Mouse (Mus musculus): ENCODE measurements around the gene Hoxa10. TPM values are rescaled to one million over a fixed set of nuclear protein-coding genes. Genes with fewer than 3 reads are reported as not detected.

The Hoxa10 gene
- polyA plus RNA-seq, 1 experiment from 2014 or later, result 0.11 TPM

DNA sequence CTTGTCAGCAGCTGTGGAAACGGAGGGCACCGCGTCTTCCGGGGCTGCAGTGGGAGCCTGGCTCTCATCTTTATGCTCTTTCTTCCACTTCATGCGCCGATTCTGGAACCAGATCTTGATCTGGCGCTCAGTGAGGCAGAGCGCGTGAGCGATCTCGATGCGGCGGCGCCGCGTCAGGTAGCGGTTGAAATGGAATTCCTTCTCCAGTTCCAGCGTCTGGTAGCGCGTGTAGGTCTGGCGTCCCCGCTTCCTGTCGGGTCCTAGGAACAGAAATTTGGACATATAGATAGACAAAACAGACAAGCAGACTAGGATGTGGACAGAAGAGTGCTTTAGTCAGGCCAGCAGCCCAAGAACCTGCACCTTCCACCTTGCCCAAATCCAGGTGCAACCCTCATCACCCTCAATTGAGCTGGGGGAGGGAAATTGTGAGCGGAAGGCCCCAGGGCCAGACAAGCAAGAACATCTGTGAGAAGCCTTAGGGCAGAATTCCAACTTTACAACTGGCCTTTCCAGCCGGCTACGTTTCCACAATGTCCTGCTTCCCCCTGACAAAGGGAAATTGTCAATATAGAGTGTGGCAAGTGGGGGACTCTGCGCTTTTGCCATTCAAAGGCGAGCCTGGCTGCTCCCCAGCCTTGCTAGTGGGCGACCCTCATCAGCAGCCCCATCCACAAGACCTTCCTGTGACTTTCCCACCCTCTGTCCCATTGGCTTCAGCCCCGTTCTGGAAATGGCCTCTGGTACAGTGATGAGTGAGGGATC is 24.7 kb downstream of the Hoxa10 start:
- H3K27me3 ChIP-seq (ENCODE audit: control insufficient read depth, insufficient read depth, low read length), result peaks cover 100% of the 10 kb centered on the region
- no peak overlapping the region for H3K4me2 ChIP-seq (ENCODE audit: low read length)
- no peak for ATAC-seq (ENCODE audit: insufficient number of reproducible peaks, insufficient read depth, low FRiP score, low read depth)
- peaks cover 3 to 14% of the 10 kb centered on the region in 2 experiments; a peak in 2 of 4 replicates for H3K4me1 ChIP-seq (ENCODE audit: control insufficient read depth in 2 of 2, insufficient read depth in 2 of 2, low read length in 2 of 2)
- 1% methylated on average over 30 of the region's 30 CpGs for WGBS
- no peak overlapping the region for H3K27ac ChIP-seq (replicated peaks in 1 of 2; ENCODE audit: control insufficient read depth in 1 of 2, insufficient read depth in 1 of 2, low read depth in 2 of 2, low read length in 2 of 2)
- no peak overlapping the region for H3K9ac ChIP-seq (ENCODE audit: low read length)
- no peaks in the 10 kb centered on the region for H3K36me3 ChIP-seq (ENCODE audit: control insufficient read depth, insufficient read depth, low read length)
- no peaks in the 10 kb centered on the region for H3K9me3 ChIP-seq (ENCODE audit: control insufficient read depth, low read length)
- no peak overlapping the region for H3K4me3 ChIP-seq (ENCODE audit: control insufficient read depth in 1 of 2, insufficient read depth in 1 of 2, low read depth in 1 of 2, low read length in 2 of 2)

DNA sequence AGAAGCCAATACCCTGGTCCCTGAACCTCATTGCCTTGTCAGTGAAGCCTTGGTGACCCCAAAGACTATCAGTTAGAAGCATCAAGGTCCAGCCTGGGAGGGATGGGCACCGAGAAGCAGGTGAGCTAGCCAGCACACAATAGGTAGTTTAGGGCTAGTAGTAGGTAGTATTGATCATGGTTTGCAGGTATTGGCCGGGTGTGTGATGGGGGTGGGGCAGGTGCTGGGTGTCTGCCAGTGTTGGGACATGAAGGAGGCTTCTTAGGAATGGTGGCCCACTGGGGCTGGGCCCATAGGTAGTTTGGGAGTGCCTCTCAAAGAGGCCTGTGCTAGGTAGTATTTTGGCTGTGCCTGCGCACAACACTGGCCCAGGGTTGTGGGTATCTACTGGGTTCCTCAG is 25.6 kb downstream of the Hoxa10 start:
- Histone ChIP-seq H3K4me2 (ENCODE audit: low read length) (no peak overlapping the region), H3K27ac (replicated peaks in 1 of 2; ENCODE audit: control insufficient read depth in 1 of 2, insufficient read depth in 1 of 2, low read depth in 2 of 2, low read length in 2 of 2) (no peak overlapping the region), H3K4me1 (ENCODE audit: control insufficient read depth in 2 of 2, insufficient read depth in 2 of 2, low read length in 2 of 2) (peaks cover 3 to 14% of the 10 kb centered on the region in 2 experiments; a peak in 2 of 4 replicates), H3K27me3 (ENCODE audit: control insufficient read depth, insufficient read depth, low read length) (peaks cover 100% of the 10 kb centered on the region), H3K9me3 (ENCODE audit: control insufficient read depth, low read length) (no peaks in the 10 kb centered on the region), H3K36me3 (ENCODE audit: control insufficient read depth, insufficient read depth, low read length) (no peaks in the 10 kb centered on the region), H3K4me3 (ENCODE audit: control insufficient read depth in 1 of 2, insufficient read depth in 1 of 2, low read depth in 1 of 2, low read length in 2 of 2) (no peak overlapping the region), H3K9ac (ENCODE audit: low read length) (no peak overlapping the region)
- no peak for ATAC-seq (ENCODE audit: insufficient number of reproducible peaks, insufficient read depth, low FRiP score, low read depth)
- 13% methylated on average over 3 of the region's 3 CpGs for WGBS

DNA sequence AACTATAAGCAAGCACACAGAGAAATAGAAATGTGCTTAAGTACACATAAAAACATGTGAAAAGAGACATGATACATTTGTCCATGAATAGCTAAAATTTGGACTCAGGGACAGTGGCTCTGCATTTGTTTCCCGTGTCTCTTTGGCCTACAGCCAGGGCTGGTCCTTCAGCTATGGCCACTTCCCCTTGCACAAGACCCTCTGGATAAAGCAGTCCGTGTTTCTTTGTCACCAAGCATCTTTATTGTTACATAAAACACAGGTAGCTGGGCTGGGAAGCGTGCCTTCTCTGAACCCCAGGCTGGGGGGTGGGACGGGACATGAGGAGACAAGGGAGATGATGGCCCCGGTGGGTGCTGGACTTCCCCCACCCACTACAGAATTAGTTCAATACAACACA is 26.4 kb downstream of the Hoxa10 start:
- Histone ChIP-seq H3K27me3 (ENCODE audit: control insufficient read depth, insufficient read depth, low read length) (peaks cover 100% of the 10 kb centered on the region), H3K9me3 (ENCODE audit: control insufficient read depth, low read length) (no peaks in the 10 kb centered on the region), H3K4me1 (ENCODE audit: control insufficient read depth in 2 of 2, insufficient read depth in 2 of 2, low read length in 2 of 2) (peaks cover 3 to 14% of the 10 kb centered on the region in 2 experiments; a peak in 2 of 4 replicates), H3K4me2 (ENCODE audit: low read length) (no peak overlapping the region), H3K36me3 (ENCODE audit: control insufficient read depth, insufficient read depth, low read length) (no peaks in the 10 kb centered on the region), H3K4me3 (ENCODE audit: control insufficient read depth in 1 of 2, insufficient read depth in 1 of 2, low read depth in 1 of 2, low read length in 2 of 2) (no peak overlapping the region), H3K27ac (replicated peaks in 1 of 2; ENCODE audit: control insufficient read depth in 1 of 2, insufficient read depth in 1 of 2, low read depth in 2 of 2, low read length in 2 of 2) (no peak overlapping the region), H3K9ac (ENCODE audit: low read length) (no peak overlapping the region)
- 11% methylated on average over 5 of the region's 5 CpGs for WGBS
- ATAC-seq (ENCODE audit: insufficient number of reproducible peaks, insufficient read depth, low FRiP score, low read depth), result no peak

DNA sequence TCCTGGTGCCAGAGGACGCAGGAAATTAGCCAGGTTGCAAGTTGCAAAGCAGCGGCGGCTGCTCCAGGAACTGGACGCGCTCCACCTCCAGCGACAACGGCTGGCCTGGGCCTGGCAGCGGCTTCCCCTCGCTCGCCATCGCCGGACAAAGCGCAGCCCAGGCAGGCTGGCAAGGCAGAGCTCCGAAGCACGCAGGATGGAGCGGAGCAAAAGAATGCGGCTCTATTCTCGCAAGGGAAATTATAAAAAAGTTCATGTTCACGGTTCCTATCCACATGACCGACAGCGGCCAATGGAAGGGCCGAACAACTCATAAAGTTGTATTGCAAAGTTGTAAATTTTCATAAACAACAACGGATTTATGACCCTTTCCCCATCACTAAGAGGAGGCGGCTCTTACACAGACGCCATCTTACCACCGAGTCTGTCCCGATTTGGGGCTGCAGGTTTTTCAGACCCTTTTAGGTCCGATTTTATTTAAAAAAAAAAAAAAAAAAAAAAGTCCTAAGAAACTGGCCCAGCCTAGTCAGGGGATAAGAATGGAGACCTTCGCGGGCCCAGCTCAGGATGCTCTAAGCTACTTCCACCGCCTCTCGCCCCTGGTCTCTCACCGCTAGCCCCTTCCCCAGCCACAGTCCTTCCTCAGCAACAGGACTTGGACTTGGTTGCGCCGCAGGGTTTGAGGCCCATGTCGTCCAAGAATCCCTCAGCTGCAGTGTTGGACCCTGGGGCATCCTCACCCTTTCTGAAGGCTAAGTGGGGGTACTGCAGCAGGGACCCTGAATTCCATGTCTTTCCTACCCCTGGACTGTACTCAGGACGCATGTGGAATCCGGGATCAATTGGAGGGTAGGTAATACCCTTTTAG is 27.3 kb downstream of the Hoxa10 start, which contains the start of the genes Hoxa3 and Gm28308:
Hoxa3 (minus strand) TSS at position 218 of the 868 bp plus-strand sequence.
Gm28308 (minus strand) TSS at position 221 of the 868 bp plus-strand sequence.
- Histone ChIP-seq H3K4me2 (ENCODE audit: low read length) (peak within 1 kb of the TSS; percentile 51), H3K27ac (replicated peaks in 1 of 2; ENCODE audit: control insufficient read depth in 1 of 2, insufficient read depth in 1 of 2, low read depth in 2 of 2, low read length in 2 of 2) (no peak within 1 kb of the TSS), H3K27me3 (ENCODE audit: control insufficient read depth, insufficient read depth, low read length) (peaks cover 100% of the 10 kb centered on the region), H3K9ac (ENCODE audit: low read length) (no peak within 1 kb of the TSS), H3K4me3 (ENCODE audit: control insufficient read depth in 1 of 2, insufficient read depth in 1 of 2, low read depth in 1 of 2, low read length in 2 of 2) (peak within 1 kb of the TSS; percentile 3 to 29; a peak in 2 of 4 replicates), H3K36me3 (ENCODE audit: control insufficient read depth, insufficient read depth, low read length) (no peaks in the 10 kb centered on the region), H3K4me1 (ENCODE audit: control insufficient read depth in 2 of 2, insufficient read depth in 2 of 2, low read length in 2 of 2) (peaks cover 3 to 17% of the 10 kb centered on the region in 2 experiments; a peak in 2 of 4 replicates), H3K9me3 (ENCODE audit: control insufficient read depth, low read length) (no peaks in the 10 kb centered on the region)
- 2% methylated on average over 38 of the region's 38 CpGs for WGBS
- ATAC-seq (ENCODE audit: insufficient number of reproducible peaks, insufficient read depth, low FRiP score, low read depth), result no peak

DNA sequence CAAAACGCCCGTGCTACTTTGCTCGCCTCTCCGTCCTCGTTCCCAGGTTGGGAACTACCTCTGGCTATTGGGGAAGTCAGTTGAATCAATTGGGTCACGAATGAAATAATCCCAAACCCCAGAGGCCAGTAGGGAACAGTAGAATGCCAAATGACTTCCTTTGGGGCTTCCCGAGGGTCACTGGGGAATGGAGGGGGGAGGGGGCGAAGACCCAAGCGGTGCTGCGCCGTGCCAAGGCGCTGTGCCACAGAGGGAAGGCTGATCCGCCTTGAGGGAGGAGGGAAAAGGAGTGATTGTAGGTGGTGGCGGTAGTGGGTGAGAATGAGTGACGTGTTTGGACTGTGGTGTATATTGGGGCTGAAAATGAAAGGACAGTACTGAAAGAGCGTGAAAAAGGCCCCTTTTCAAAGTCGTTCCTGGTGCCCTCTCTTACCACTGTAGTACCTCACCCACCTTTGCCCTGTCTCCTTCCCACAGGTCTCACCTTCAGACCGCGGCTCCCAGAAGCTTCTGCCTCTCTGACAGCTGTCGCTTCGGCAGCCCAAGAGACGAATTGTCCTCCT is 28.0 kb downstream of the Hoxa10 start:
- no peaks in the 10 kb centered on the region for H3K36me3 ChIP-seq (ENCODE audit: control insufficient read depth, insufficient read depth, low read length)
- peak overlapping the region; percentile 3 to 29; a peak in 2 of 4 replicates for H3K4me3 ChIP-seq (ENCODE audit: control insufficient read depth in 1 of 2, insufficient read depth in 1 of 2, low read depth in 1 of 2, low read length in 2 of 2)
- peaks cover 100% of the 10 kb centered on the region for H3K27me3 ChIP-seq (ENCODE audit: control insufficient read depth, insufficient read depth, low read length)
- no peaks in the 10 kb centered on the region for H3K9me3 ChIP-seq (ENCODE audit: control insufficient read depth, low read length)
- H3K4me1 ChIP-seq (ENCODE audit: control insufficient read depth in 2 of 2, insufficient read depth in 2 of 2, low read length in 2 of 2), result peaks cover 3 to 17% of the 10 kb centered on the region in 2 experiments; a peak in 2 of 4 replicates
- H3K4me2 ChIP-seq (ENCODE audit: low read length), result peak overlapping the region; percentile 51
- no peak overlapping the region for H3K9ac ChIP-seq (ENCODE audit: low read length)
- 1% methylated on average over 22 of the region's 22 CpGs for WGBS
- no peak overlapping the region for H3K27ac ChIP-seq (replicated peaks in 1 of 2; ENCODE audit: control insufficient read depth in 1 of 2, insufficient read depth in 1 of 2, low read depth in 2 of 2, low read length in 2 of 2)
- no peak for ATAC-seq (ENCODE audit: insufficient number of reproducible peaks, insufficient read depth, low FRiP score, low read depth)

DNA sequence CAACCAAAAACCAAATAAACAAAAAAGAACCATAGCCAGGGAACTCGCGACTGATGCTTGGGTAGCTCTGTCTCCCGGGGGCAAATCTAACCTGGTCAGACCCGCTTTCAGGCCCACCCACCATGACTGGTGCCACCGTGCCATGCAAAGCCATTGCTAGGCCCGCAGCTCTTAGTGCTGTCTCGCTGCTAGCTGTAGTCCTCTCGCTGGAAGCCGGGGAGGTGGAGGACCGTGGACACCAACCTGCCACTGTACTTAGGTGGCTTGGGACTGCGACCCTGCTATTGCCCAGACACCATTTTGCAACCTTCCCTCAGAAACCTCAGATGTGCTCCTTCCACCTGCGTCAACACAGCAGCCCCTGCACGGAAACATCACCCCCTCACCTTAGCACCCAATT is 28.7 kb downstream of the Hoxa10 start:
- Histone ChIP-seq H3K27me3 (ENCODE audit: control insufficient read depth, insufficient read depth, low read length) (peaks cover 100% of the 10 kb centered on the region), H3K27ac (replicated peaks in 1 of 2; ENCODE audit: control insufficient read depth in 1 of 2, insufficient read depth in 1 of 2, low read depth in 2 of 2, low read length in 2 of 2) (no peak overlapping the region), H3K9me3 (ENCODE audit: control insufficient read depth, low read length) (no peaks in the 10 kb centered on the region), H3K9ac (ENCODE audit: low read length) (no peak overlapping the region), H3K4me3 (ENCODE audit: control insufficient read depth in 1 of 2, insufficient read depth in 1 of 2, low read depth in 1 of 2, low read length in 2 of 2) (no peak overlapping the region), H3K4me1 (ENCODE audit: control insufficient read depth in 2 of 2, insufficient read depth in 2 of 2, low read length in 2 of 2) (peaks cover 3 to 12% of the 10 kb centered on the region in 2 experiments; a peak in 2 of 4 replicates), H3K4me2 (ENCODE audit: low read length) (no peak overlapping the region), H3K36me3 (ENCODE audit: control insufficient read depth, insufficient read depth, low read length) (no peaks in the 10 kb centered on the region)
- ATAC-seq (ENCODE audit: insufficient number of reproducible peaks, insufficient read depth, low FRiP score, low read depth), result no peak
- 4% methylated on average over 13 of the region's 13 CpGs for WGBS
